Mouse (Mus musculus): ENCODE results near the gene Pkn1. TPM values are rescaled to one million over a fixed set of nuclear protein-coding genes. Genes with fewer than 3 reads are reported as not detected.

The Pkn1 gene
- total RNA-seq, 1 experiment = 24.7 TPM

DNA sequence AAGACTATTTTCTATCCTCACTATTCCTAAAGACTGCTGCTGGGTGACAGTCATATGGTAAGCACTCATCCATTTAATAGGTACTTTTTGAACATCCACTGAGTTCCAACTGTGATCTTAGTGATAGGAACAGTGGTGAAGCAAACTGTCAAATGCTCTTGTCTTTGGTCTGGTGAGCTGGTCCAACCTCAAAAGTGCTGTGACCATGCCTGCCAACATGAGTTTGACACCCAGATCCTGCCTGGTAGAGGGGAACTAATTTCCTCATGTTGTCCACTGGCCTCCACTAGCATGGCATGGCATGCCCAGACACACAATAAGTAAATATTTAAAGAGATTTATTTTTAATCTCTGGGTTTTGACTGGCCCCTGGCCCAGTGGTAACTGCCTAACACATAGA is 82.4 kb downstream of the Pkn1 start:
- Histone ChIP-seq H3K9ac (ENCODE audit: insufficient read depth, low read depth, low read length, poor library complexity, severe bottlenecking) (no peak overlapping the region), H3K27ac (ENCODE audit: insufficient read depth, low read depth, low read length, poor library complexity, severe bottlenecking) (no peak overlapping the region), H3K36me3 (ENCODE audit: control insufficient read depth, insufficient read depth, low read length, poor library complexity, severe bottlenecking) (peaks cover 13% of the 10 kb centered on the region), H3K4me1 (ENCODE audit: control insufficient read depth in 2 of 2, insufficient read depth in 2 of 2, low read length in 2 of 2, poor library complexity in 1 of 2) (no peaks in the 10 kb centered on the region), H3K9me3 (ENCODE audit: control insufficient read depth, insufficient read depth, low read depth, low read length) (no peaks in the 10 kb centered on the region), H3K4me3 (ENCODE audit: insufficient read depth in 1 of 2, low read depth in 1 of 2, low read length in 2 of 2, poor library complexity in 1 of 2, severe bottlenecking in 1 of 2) (no peak overlapping the region)
- TF ChIP-seq CHD2 (IDR thresholded peaks at IDR 0.05; ENCODE audit: low read depth, low read length) (no peak), HCFC1 (IDR thresholded peaks at IDR 0.05; ENCODE audit: borderline replicate concordance, insufficient read depth, low read length) (no peak), ZNF384 (IDR thresholded peaks at IDR 0.05; ENCODE audit: low read depth, low read length) (no peak), ZC3H11A (IDR thresholded peaks at IDR 0.05; ENCODE audit: borderline replicate concordance, low read depth, low read length) (no peak), MAFK (IDR thresholded peaks at IDR 0.05; ENCODE audit: insufficient read depth, low read depth, low read length) (no peak)
- no peak for DNase-seq (ENCODE audit: low read depth, low spot score)
- in situ Hi-C loops (cut with MboI; ENCODE audit: low sequenced_read_pairs in 2 of 2, unreplicated experiment in 2 of 2) = no loop called here

Other genes starting within 250 kb of the Pkn1 start
- 40.8 and 76.5 TPM in 2 replicates for gene Scoc, start 240.8 kb downstream of the Pkn1 start, total RNA-seq (2012; rRNA removed)
- not detected in 2 replicates for gene Olfr370, start 163.4 kb downstream of the Pkn1 start, total RNA-seq (2012; rRNA removed)
- gene Ndufb7, start 132.5 kb downstream of the Pkn1 start, total RNA-seq (2012; rRNA removed) = 236 and 275 TPM in 2 replicates
- 246 and 386 TPM in 2 replicates for gene Tecr, start 91.2 kb downstream of the Pkn1 start, total RNA-seq (2012; rRNA removed)
- 22.9 and 30.1 TPM in 2 replicates for gene Dnajb1, start 91.0 kb downstream of the Pkn1 start, total RNA-seq (2012; rRNA removed)
- 73.2 and 73.7 TPM in 2 replicates for gene Gipc1, start 46.5 kb downstream of the Pkn1 start, total RNA-seq (2012; rRNA removed)
- gene Ptger1, start 32.5 kb downstream of the Pkn1 start, total RNA-seq (2012; rRNA removed) = 1.7 and 2.4 TPM in 2 replicates
- gene Ddx39, start 16.0 kb upstream of the Pkn1 start, total RNA-seq (2012; rRNA removed) = 274 and 324 TPM in 2 replicates
- 92.2 and 135 TPM in 2 replicates for gene Adgre5, start 42.1 kb upstream of the Pkn1 start, total RNA-seq (2012; rRNA removed)
- gene Adgrl1, start 200.9 kb upstream of the Pkn1 start, total RNA-seq (2012; rRNA removed) = 119 and 213 TPM in 2 replicates

Measured in ES-E14 (cell line).